Mouse (Mus musculus) brain, embryonic 14.5 days (tissue): Measurements from ENCODE around the gene Sorcs3.
A peak's percentile ranks its signal among the peaks of the same experiment; 100 is the strongest.

Experiments used
- CTCF ChIP-seq: fragments of 200-500 bp; IDR thresholded peaks from 2 replicates; pipeline ENCODE4 v1.5.1; 2012; ENCODE audit warnings: inconsistent platforms, mild to moderate bottlenecking, moderate library complexity, borderline replicate concordance; ENCODE audit not compliant: insufficient read depth, insufficient read length; ENCODE audit errors: extremely low read depth
- POLR2A ChIP-seq: fragments of 200-500 bp; IDR thresholded peaks from 2 replicates; pipeline ENCODE4 v1.6.1; 2012; ENCODE audit warnings: mild to moderate bottlenecking, inconsistent platforms, borderline replicate concordance; ENCODE audit not compliant: poor library complexity, insufficient read depth, insufficient read length, severe bottlenecking; ENCODE audit errors: extremely low read depth

- peak; percentile 30; the same call in 1 of the 2 replicates for TF ChIP-seq CTCF
- TF ChIP-seq POLR2A, result no peak
These were observed 31.1 kb upstream of the Sorcs3 start for GRCm38 (mm10) chr19:48174717-48175116.
